ENCODE assay signal across 27 mouse cellular contexts in the genomic region with DNA sequence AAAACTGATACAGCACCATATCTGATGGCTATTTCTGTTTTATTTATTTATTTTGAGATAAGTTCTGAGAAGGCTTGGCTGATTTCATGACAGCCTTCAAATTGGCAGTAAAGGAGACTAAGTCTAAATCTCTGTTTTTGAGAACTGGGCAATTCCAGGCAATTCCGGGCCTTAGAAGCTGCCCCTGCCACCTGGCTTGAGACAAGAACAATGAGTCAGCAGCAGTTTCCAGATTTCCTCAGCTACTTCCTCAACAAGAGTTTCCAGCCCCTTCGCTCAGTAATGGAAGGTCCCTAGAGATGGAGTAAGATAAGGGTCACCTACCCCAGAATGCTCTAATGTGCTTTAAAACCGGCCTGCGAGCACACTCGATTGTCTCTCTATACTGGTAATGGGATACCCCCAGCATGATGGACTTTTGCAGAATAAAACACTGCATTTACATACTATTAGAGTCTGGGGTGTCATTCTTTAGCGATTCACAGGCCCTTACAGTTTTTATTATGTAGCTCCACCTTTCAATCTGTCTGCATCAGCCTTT.
"Had no signal": no experiment of that assay in that cellular context is flagged by ENCODE, and none has a peak within 500 bp of the region (broad histone marks: within the 10 kb centered on the region; RNA-seq: fewer than 3 reads in every experiment).

No protein-coding gene starts in this region.

- H3K36me3 ChIP-seq: heart, embryonic 13.5 days; heart, embryonic 15.5 days; intestine, embryonic 15.5 days; limb, embryonic 10.5 days; limb, embryonic 12.5 days; liver, embryonic 13.5 days; liver, embryonic 15.5 days had no signal

- H3K27ac ChIP-seq: gastrocnemius, adult 2 months; heart, adult 2 months; heart, embryonic 13.5 days; heart, embryonic 15.5 days; hindbrain, embryonic 14.5 days; intestine, embryonic 15.5 days; layer of hippocampus, adult 2 months; left cerebral cortex, adult 2 months; limb, embryonic 10.5 days; limb, embryonic 12.5 days; liver, embryonic 13.5 days; liver, embryonic 15.5 days had no signal

- H3K9me3 ChIP-seq: heart, embryonic 13.5 days; heart, embryonic 15.5 days; intestine, embryonic 15.5 days; limb, embryonic 10.5 days; limb, embryonic 12.5 days; liver, embryonic 13.5 days; liver, embryonic 15.5 days had no signal

- H3K9ac ChIP-seq: heart, embryonic 13.5 days; heart, embryonic 15.5 days; hindbrain, embryonic 14.5 days; intestine, embryonic 15.5 days; limb, embryonic 12.5 days; liver, embryonic 13.5 days; liver, embryonic 15.5 days had no signal

- H3K27me3 ChIP-seq: heart, embryonic 15.5 days; intestine, embryonic 15.5 days; limb, embryonic 12.5 days; liver, embryonic 13.5 days; liver, embryonic 15.5 days had no signal

- H3K4me2 ChIP-seq: heart, embryonic 11.5 days; heart, embryonic 13.5 days; heart, embryonic 15.5 days; hindbrain, embryonic 14.5 days; intestine, embryonic 15.5 days; limb, embryonic 12.5 days; liver, embryonic 11.5 days; liver, embryonic 13.5 days; liver, embryonic 15.5 days had no signal

- DNase-seq: gastrocnemius, adult 2 months; gastrocnemius, postnatal 14 days; gastrocnemius, postnatal 36 days; heart, adult 2 months; heart, postnatal 14 days; heart, postnatal 36 days; kidney, adult 18-20 months; kidney, adult 8-10 months; kidney, postnatal 10 days; kidney, postnatal 25 days; kidney, postnatal 4 days; liver; liver, embryonic 13.5 days had no signal

- H3K4me1 ChIP-seq: heart, embryonic 13.5 days; heart, embryonic 15.5 days; intestine, embryonic 15.5 days; limb, embryonic 10.5 days; limb, embryonic 12.5 days; liver, embryonic 13.5 days; liver, embryonic 15.5 days had no signal

- H3K4me3 ChIP-seq: gastrocnemius, adult 2 months; heart, adult 2 months; heart, embryonic 13.5 days; heart, embryonic 15.5 days; intestine, embryonic 15.5 days; layer of hippocampus, adult 2 months; left cerebral cortex, adult 2 months; limb, embryonic 10.5 days; limb, embryonic 12.5 days; liver, embryonic 13.5 days; liver, embryonic 15.5 days had no signal

- ATAC-seq: hindbrain, embryonic 16.5 days; inflammation-experienced regulatory T-cells, adult 6 months; intestine, embryonic 15.5 days; intestine, postnatal 0 days had no signal
